Mouse (Mus musculus) liver, embryonic 12.5 days (tissue): ENCODE data around the gene C130074G19Rik. TPM values are rescaled to one million over a fixed set of nuclear protein-coding genes. Genes with fewer than 3 reads are reported as not detected.

Experiments used
- ATAC-seq: fragments of 200-750 bp; cut with Nextera tagmentation; 2 replicates; pipeline ENCODE4 v1.8.0; 2017; ENCODE audit warnings: moderate number of reproducible peaks, mild to moderate bottlenecking, moderate library complexity
- H3K27ac ChIP-seq: fragments of 300-500 bp; sonication (generic); 2 replicates; pipeline ENCODE4 v1.5.1; 2016; ENCODE audit warnings: mild to moderate bottlenecking
- H3K27me3 ChIP-seq: fragments of 300-500 bp; sonication (generic); replicated peaks from 2 replicates; pipeline ENCODE4 v1.6.1; 2016; ENCODE audit warnings: mild to moderate bottlenecking, moderate library complexity
- H3K36me3 ChIP-seq: fragments of 300-500 bp; sonication (generic); 2 replicates; pipeline ENCODE4 v1.6.1; 2016; ENCODE audit warnings: mild to moderate bottlenecking, moderate library complexity
- H3K4me1 ChIP-seq: fragments of 300-500 bp; sonication (generic); 2 replicates; pipeline ENCODE4 v1.6.1; 2016
- H3K4me2 ChIP-seq: fragments of 300-500 bp; sonication (generic); 2 replicates; pipeline ENCODE4 v1.6.1; 2016; ENCODE audit warnings: mild to moderate bottlenecking, moderate library complexity
- H3K4me3 ChIP-seq: fragments of 300-500 bp; sonication (generic); 2 replicates; pipeline ENCODE4 v1.5.1; 2016; ENCODE audit warnings: mild to moderate bottlenecking, moderate library complexity
- H3K9ac ChIP-seq: fragments of 300-500 bp; sonication (generic); 2 replicates; pipeline ENCODE4 v1.6.1; 2016; ENCODE audit warnings: mild to moderate bottlenecking, moderate library complexity
- H3K9me3 ChIP-seq: fragments of 300-500 bp; sonication (generic); replicated peaks from 2 replicates; pipeline ENCODE4 v1.6.1; 2016; ENCODE audit warnings: mild to moderate bottlenecking, moderate library complexity
- WGBS: fragments of 180-500 bp; shearing (Covaris S2); methylation state at CpG from one replicate; pipeline ENCODE4 v1.1.7; 2016; ENCODE audit not compliant: insufficient replicate concordance; 5-methylcytosine and 5-hydroxymethylcytosine counted together
- polyA plus RNA-seq: library from polyadenylated mRNA; unstranded; fragments of >200 nt; fragmentation: Nextera tagmentation; extraction: Ambion mirVana; gene quantifications from 2 replicates; pipeline ENCODE4 v1.2.1, GENCODE M21; 2016

Gene C130074G19Rik
- polyA plus RNA-seq, 1 experiment from 2014 or later: 1.2 TPM

DNA sequence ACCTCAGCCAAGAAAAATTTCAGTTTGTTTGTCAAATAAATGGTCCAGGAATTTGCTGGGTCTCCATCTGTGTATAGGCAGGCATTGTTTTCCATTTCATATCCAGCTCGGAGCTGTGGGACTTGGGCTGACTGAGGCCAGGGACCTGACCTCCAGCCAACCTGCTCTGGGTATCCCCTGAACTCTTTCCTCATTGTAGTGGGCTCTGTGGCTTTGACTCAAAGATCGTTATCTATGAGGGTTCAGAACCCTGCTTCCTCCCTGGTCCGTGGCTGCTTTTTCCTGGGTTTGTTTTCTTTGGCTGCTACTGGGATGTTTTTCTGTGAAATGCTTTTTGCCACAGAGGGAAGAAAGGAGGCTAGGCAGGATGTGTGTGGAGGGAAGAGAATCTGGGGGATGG lies 29.1 kb downstream of the C130074G19Rik start:
- Histone ChIP-seq H3K4me2 (peak overlapping the region; percentile 47), H3K36me3 (no peaks in the 10 kb centered on the region), H3K27me3 (no peaks in the 10 kb centered on the region), H3K9ac (no peak overlapping the region), H3K4me3 (no peak overlapping the region), H3K9me3 (no peaks in the 10 kb centered on the region), H3K4me1 (peaks cover 33% of the 10 kb centered on the region), H3K27ac (peak overlapping the region; percentile 41; the same call in 1 of the 2 replicates)
- 26% methylated on average over 3 of the region's 3 CpGs for WGBS
- no peak for ATAC-seq

DNA sequence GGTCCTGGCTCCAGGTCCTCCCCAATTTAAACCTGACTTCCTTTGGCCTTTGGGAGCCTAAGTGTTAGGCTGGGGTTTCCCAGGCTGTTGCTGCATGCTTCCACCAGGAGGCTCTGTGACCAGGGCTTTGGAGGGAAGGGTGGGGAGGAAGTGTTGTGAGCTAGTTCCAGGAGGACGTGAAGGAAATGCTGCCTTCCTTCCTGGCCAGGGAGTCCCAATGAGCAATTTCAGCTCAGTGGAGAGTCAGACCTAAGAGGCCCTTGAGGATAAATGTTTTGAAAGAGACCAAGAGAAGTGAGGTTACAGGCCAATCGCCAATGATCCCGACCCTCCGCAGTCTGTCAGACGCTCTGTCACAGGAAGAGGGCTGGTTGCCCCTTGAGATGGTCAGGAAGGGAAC lies 29.7 kb downstream of the C130074G19Rik start:
- ATAC-seq: peak; percentile 40; the same call in 1 of the 2 replicates
- 7% methylated on average over 5 of the region's 5 CpGs for WGBS
- Histone ChIP-seq H3K4me2 (peak overlapping the region; percentile 47), H3K4me1 (peaks cover 33% of the 10 kb centered on the region), H3K9ac (no peak overlapping the region), H3K9me3 (no peaks in the 10 kb centered on the region), H3K27ac (peak overlapping the region; percentile 41), H3K4me3 (0 out of 2 replicates have a peak overlapping the region, but pooled peaks have one; percentile 1), H3K36me3 (no peaks in the 10 kb centered on the region), H3K27me3 (no peaks in the 10 kb centered on the region)

DNA sequence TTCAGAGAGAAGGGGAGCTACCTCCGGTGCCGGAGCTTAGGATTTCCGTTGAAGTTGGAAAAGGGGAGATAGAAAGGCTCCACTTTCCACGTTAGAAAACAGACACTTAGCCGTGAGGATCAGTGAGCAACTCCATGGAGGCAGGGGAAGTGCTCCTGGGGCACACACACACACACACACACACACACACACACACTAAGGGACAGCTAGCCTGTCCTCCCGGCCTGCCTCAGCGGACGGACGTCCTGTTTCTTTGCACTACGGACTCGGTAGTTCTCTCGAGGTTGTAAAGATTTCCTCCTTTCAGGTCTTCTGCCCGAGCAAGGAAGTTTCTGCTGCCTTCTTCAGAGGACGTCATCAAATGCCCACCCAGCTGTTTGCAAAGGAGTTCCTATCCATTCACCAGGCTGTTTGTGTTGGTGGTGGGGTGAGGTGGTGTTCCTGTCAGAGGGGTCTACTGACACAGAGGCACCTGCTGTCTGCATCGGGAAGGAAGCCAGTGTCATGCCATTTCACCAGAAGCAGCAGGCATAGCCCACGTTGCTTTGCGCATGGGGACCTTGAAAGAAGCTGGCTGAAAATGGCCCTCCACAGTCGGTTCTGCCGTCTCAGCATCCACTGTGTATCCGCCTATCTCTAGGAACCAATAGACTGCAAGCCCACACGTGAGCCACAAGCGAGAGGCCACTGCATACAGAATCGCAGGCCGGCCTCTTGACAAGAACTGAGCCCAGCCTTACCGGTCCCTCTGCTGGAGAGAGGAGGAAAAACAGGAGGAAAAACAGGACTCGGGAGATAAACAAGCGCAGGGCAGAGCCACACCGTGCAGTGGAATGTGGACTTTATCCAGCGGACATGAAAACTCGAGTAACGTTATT lies 31.0 kb downstream of the C130074G19Rik start:
- Histone ChIP-seq H3K4me2 (peak overlapping the region; percentile 51), H3K36me3 (no peaks in the 10 kb centered on the region), H3K27ac (peak overlapping the region; percentile 67), H3K27me3 (no peaks in the 10 kb centered on the region), H3K4me3 (peak overlapping the region; percentile 9), H3K9me3 (no peaks in the 10 kb centered on the region), H3K4me1 (peaks cover 43% of the 10 kb centered on the region), H3K9ac (0 out of 2 replicates have a peak overlapping the region, but pooled peaks have one; percentile 29)
- ATAC-seq: peak; percentile 91
- WGBS: 14% methylated on average over 31 of the region's 31 CpGs

DNA sequence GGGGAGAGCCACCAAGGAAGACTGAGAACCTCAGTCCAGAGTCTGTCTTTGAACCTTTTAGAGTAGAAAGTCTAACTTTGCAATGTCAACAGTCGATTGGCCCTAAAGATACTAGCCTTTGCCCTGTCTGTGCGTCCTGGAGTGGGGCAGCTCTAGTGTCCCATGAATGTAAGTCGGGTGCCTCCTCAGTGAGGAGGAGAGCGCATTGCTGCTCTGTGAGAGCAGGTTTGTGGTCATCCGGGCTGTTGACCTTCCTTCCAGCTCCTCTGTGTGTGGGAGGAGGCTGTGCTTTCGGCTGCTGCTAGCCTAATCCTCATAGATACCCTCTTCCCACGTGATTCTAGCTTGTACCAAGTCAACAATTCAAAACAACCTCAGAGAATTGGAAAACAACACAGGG lies 31.9 kb downstream of the C130074G19Rik start:
- H3K4me2 ChIP-seq: peak overlapping the region; percentile 51; the same call in 1 of the 2 replicates
- peaks cover 51% of the 10 kb centered on the region for H3K4me1 ChIP-seq
- ATAC-seq: no peak
- no peaks in the 10 kb centered on the region for H3K36me3 ChIP-seq
- H3K4me3 ChIP-seq: no peak overlapping the region
- 0 out of 2 replicates have a peak overlapping the region, but pooled peaks have one; percentile 29 for H3K9ac ChIP-seq
- H3K27ac ChIP-seq: peak overlapping the region; percentile 67
- no peaks in the 10 kb centered on the region for H3K27me3 ChIP-seq
- WGBS: 46% methylated on average over 7 of the region's 7 CpGs
- no peaks in the 10 kb centered on the region for H3K9me3 ChIP-seq

DNA sequence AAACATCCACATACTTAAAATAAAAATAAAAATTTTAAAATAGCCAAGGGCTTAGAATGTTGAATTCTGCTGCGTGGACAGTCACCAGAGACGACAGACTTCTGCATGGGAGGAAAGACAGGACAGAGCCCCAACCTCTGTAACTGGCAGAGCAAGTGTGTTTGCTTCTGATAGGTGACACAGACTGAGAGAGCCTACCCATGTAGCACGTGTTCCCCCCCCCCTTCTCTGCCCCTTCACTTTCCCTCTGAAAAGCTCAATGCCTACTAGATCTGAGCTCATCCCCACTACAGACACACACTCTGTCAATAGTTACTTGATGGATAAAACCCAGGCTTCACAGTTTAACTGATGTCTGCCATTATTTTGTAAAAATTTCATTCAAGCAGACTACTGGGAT lies 36.0 kb downstream of the C130074G19Rik start:
- WGBS: 16% methylated on average over 3 of the region's 3 CpGs
- Histone ChIP-seq H3K27me3 (no peaks in the 10 kb centered on the region), H3K4me3 (peak overlapping the region; percentile 87), H3K4me2 (peak overlapping the region; percentile 93), H3K27ac (peak overlapping the region; percentile 93), H3K36me3 (no peaks in the 10 kb centered on the region), H3K4me1 (peaks cover 59% of the 10 kb centered on the region), H3K9me3 (no peaks in the 10 kb centered on the region), H3K9ac (peak overlapping the region; percentile 96)
- ATAC-seq: peak; percentile 53

DNA sequence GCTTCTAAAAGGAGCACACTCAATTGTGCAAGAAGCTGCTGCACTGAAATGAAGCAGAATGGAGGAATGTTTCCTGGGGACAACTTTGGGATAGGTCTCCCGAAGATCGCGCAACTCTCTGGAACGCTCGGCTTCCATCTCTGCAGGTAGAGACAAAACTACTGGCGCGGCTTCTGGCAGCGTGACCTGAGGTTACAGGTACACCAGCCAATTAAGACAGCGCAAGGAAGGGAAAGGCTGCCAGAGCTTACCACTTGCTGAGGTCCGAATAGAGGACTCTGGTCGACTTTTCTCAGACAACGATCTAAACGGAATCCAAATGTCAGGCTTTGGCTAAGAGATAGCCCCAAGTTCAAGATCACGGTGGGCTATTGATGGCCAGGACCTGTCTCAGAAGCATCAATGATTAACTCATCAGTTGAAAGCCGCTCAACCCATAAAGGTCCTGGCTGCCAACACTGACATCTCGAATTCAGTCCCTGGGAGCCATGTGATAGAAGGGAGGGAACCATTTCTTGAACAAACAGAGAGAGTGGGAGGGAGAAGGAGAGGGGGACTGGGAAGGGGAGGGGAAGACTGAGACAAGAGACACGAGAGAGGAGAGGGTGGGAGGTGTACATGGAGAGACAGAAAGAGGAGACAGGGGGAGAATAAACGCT lies 36.8 kb downstream of the C130074G19Rik start, which contains the start of gene Marc2:
Gene Marc2, minus strand, starts transcription at position 360 of the 659 bp plus-strand sequence.
- peaks cover 5% of the 10 kb centered on the region for H3K36me3 ChIP-seq
- H3K9ac ChIP-seq: peak within 1 kb of the TSS; percentile 96
- no peaks in the 10 kb centered on the region for H3K27me3 ChIP-seq
- no peaks in the 10 kb centered on the region for H3K9me3 ChIP-seq
- peak within 1 kb of the TSS; percentile 87 for H3K4me3 ChIP-seq
- H3K4me2 ChIP-seq: peak within 1 kb of the TSS; percentile 93
- 2% methylated on average over 18 of the region's 18 CpGs for WGBS
- peak; percentile 19 for ATAC-seq
- peak within 1 kb of the TSS; percentile 93 for H3K27ac ChIP-seq
- H3K4me1 ChIP-seq: peaks cover 59% of the 10 kb centered on the region

DNA sequence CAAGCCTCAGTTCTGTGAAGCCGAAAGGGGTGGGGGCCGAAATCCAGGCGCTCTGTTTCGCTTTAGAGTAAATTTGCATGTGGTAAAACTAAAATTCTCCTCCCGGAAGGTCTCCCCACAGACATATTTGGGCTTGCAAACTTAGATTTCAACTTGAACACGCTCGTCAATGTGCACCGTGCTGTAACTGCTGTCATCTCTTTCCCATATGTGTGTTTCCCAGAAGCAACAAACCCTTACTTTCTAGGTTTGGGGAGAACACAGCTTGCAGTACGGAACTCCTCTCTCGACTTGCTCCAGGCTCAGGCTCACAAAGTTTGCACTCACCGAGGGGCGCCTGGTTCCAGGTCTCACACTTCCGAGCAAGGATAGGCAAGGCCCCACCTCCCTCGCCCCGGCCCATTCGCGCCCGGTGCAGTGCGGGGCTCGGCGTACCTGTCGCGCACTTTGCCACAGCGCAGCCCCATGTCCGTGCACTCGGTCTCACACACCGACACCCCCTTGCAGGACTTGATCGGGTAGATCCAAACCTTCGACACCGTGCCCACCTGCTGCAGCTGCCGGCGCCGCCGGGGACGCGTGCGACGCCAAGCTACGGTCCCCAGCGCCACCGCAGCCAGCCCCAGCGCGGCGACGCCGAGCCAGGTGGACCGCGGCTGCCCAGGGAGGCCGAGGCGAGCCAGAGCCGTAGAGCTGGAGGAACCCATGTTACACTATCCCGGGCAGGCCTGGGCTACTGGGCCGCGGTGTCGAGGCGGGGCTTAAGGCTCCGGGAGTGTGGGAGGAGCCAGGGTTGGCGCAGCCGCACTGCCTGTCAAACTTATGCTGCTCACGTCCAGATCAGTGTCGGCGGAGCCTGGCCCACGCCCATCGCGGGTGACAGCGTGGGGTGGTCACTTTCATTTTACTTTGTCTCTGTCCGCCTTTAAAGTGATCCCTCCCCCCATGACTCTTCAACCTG lies 37.6 kb downstream of the C130074G19Rik start:
- Histone ChIP-seq H3K4me1 (peaks cover 64% of the 10 kb centered on the region), H3K27me3 (no peaks in the 10 kb centered on the region), H3K36me3 (peaks cover 13% of the 10 kb centered on the region), H3K9ac (peak overlapping the region; percentile 96), H3K9me3 (no peaks in the 10 kb centered on the region), H3K4me3 (peak overlapping the region; percentile 87), H3K4me2 (peak overlapping the region; percentile 93), H3K27ac (peak overlapping the region; percentile 93)
- peak; percentile 97 for ATAC-seq
- under 1% methylated on average over 67 of the region's 67 CpGs for whole genome bisulfite sequencing

DNA sequence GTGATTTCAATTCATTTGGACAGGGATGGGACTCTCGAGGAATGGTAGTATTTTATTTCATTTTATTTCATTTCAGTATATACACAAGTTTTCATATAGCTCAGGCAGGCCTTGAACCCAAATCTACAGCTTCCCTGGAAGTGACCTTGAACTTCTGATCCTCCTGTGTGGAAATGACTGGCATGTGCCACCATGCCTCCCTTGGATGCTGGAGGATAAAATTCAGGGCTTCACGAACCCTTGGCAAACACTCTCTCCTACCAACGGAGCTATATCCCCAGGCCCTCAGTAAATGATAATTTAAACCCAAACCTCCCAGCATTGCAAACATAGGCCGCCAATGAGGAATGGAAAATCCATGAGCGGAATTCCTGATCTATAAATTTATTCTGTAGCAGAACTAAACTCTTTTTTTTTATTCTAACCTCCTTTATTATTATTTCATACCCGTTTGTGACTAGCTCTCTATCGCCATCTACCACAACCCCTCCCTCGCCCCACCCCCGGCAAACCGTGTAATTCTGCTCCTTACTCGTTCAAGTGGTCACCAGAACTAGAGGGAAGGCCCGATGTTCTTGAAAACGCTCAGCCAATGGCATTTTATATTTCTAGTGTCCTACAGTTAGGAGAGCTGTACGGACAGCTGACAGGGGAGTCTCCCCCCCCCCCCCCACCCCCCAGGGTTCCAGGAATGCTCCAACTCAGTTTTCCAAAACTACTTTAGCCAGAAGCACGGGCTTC lies 38.5 kb downstream of the C130074G19Rik start:
- H3K27me3 ChIP-seq: no peaks in the 10 kb centered on the region
- peaks cover 70% of the 10 kb centered on the region for H3K4me1 ChIP-seq
- no peaks in the 10 kb centered on the region for H3K9me3 ChIP-seq
- WGBS: 16% methylated on average over 15 of the region's 15 CpGs
- H3K4me3 ChIP-seq: peak overlapping the region; percentile 87
- peaks cover 22% of the 10 kb centered on the region for H3K36me3 ChIP-seq
- ATAC-seq: no peak
- H3K4me2 ChIP-seq: peak overlapping the region; percentile 93
- peak overlapping the region; percentile 96 for H3K9ac ChIP-seq
- H3K27ac ChIP-seq: peak overlapping the region; percentile 93

DNA sequence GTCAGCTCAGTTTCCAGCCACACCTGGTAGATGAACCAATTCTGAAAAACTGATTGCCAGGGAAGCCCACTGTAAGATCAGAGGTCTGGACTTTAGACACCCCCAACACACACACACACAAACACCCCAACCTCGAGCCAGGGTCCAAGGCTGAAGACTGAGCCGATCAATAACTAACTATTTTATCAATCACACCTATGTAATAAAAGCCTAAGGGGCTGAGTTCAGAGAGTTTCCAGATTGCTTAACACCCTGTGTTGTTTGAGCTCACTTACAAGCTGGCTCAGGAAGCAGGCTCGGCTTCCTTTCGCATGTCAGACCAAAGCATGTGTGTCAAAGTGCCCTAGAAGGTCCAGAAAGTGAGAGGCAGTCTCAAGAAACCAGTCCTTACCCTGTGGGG lies 45.4 kb downstream of the C130074G19Rik start:
- 0 out of 2 replicates have a peak overlapping the region, but pooled peaks have one; percentile 26 for H3K27ac ChIP-seq

DNA sequence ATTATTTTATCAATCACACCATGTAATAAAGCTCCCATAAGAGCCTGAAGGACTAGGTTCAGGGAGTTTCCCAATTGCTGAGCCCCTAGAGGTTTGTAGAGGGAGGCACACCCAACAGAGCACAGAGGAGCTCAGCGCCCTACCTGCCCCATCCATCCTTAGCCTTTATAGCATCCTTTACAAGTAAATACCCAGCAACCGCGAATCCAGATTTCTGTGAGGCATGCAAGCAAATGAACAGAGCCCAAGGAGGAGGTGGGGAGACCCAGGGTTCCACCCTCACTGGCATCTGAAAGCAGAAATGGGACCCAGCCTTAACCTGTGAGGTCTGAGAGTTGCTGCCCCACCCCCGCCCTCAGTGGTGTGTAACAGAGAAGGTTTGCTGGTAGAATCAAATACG lies 46.7 kb downstream of the C130074G19Rik start:
- no peaks in the 10 kb centered on the region for H3K27me3 ChIP-seq
- no peak for ATAC-seq
- 80% methylated on average over 5 of the region's 5 CpGs for WGBS

More for the DNA sequence above, 45.4 kb downstream of the C130074G19Rik start:
- Histone ChIP-seq H3K9me3 (no peaks in the 10 kb centered on the region), H3K36me3 (peaks cover 85% of the 10 kb centered on the region), H3K4me1 (peaks cover 47% of the 10 kb centered on the region), H3K4me2 (no peak overlapping the region), H3K27me3 (no peaks in the 10 kb centered on the region), H3K9ac (no peak overlapping the region), H3K4me3 (no peak overlapping the region)
- no peak for ATAC-seq
- 74% methylated on average over 4 of the region's 4 CpGs for WGBS

More for the DNA sequence above, 46.7 kb downstream of the C130074G19Rik start:
- Histone ChIP-seq H3K4me3 (no peak overlapping the region), H3K4me2 (no peak overlapping the region), H3K9ac (no peak overlapping the region), H3K9me3 (no peaks in the 10 kb centered on the region), H3K36me3 (peaks cover 94% of the 10 kb centered on the region), H3K27ac (no peak overlapping the region), H3K4me1 (peaks cover 34% of the 10 kb centered on the region)
